Mouse (Mus musculus): ENCODE results near the gene A730071L15Rik.
A peak's percentile ranks its signal among the peaks of the same experiment; 100 is the strongest.

Gene A730071L15Rik

DNA sequence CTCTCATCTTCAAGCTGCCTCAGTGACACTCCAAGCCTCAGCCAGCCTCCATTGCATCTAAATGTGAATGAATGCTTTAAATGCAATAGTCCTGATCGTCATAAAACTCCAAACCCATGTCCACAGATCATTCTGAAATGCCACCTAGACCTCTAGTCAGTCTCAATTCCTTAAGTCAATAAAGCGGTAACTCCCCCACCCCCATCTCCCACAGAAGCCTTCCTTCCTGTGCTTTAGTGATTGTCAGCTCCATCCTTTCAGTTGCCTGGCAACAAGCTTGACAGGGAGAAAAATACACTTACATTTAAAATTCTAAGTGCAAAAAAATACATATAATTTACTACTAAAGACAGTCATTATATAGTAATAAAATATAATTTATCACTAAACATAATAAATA, 16.6 kb upstream of the A730071L15Rik start:
- DNase-seq (ENCODE audit: low spot score in 2 of 2): no peak

DNA sequence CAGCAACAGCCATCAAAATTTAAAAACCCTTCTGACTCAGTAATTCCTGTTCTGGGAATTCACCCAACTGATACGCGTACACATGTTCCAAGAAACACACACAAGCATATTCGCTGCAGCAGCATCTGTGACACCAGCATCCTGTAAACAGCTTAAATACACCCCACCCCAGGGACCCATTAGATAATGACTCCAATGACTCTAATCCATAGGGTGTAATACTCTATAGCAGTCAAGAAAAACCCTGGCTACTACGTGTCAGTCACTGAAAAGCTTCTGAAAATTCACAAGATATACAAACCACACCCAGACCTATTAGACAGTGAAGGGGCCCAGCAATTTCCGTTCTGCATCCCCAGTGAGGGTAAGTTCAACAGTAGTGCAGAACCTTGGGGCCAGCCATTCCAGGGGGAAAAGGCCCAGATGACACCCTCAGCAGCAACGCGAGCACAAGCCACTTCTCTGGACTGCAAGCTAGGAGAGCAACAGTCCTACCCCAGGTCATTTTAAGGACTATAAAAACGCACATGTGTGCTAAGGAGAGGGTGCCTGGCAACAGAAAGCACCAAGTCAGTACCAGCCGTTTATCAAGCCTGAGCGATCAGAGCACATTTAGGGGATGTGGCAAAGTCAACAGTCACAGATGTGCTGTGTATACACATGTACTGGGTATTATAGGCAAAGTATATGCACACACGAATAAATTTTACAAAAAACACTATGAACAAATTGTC, 15.5 kb upstream of the A730071L15Rik start:
- DNase-seq (ENCODE audit: low spot score in 2 of 2): no peak

DNA sequence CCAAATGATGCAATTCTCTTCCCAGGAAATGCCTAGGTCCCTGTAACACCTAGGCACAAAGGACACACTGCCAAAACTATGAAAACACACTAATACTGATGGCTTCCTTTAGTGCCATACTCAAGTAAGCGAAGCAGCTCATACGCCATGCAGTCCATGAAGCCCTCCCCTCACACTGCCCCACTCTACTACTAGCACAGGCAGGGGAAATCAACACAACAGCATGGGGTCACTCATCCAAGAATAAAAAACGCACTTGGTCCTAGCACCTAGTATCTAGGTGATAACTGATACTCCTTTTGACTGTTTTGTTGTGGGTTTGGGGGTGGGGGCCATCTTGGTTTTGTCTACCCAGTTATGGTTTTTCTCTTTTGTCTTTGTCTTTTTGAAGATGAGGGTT, 12.4 kb upstream of the A730071L15Rik start:
- no peak for DNase-seq (ENCODE audit: low spot score in 2 of 2)

DNA sequence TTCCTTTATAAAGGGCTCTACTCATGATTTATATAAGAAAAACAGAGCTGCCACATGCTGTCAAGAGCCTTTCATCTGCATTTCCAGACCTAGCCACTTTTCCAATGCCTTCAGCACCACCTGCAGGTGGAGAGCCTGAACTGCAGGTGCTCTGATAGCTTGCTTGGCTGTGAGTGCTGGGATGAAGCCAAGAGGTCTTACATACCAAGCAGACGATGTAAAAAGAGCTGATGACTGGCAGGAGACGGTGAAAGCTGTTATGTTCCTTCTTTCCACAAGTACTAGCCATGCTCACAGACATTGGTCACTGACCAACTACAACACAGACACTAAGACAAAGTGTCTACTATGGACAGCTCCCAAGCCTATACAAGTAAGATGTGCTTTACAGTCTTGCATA, 12.0 kb upstream of the A730071L15Rik start:
- peak; percentile 54 to 71 for DNase-seq (ENCODE audit: low spot score in 2 of 2)

DNA sequence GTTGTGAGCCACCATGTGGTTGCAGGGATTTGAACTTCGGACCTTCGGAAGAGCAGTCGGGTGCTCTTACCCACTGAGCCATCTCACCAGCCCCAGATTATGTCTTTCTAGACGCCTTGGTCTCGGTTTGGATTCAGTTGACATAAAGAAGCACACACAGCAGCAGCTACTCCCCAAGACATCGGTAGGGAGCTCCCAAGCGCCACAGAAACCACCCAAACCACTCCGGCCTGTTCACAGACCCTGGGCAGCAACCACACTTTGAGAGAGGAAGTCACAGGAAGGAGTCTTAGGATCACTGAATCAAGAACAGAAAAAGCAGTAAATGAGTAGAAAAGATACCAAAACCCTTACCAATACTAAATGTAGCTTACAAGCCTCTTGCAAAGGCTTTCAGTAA, 3.0 kb upstream of the A730071L15Rik start:
- DNase-seq (ENCODE audit: low spot score in 2 of 2): no peak

DNA sequence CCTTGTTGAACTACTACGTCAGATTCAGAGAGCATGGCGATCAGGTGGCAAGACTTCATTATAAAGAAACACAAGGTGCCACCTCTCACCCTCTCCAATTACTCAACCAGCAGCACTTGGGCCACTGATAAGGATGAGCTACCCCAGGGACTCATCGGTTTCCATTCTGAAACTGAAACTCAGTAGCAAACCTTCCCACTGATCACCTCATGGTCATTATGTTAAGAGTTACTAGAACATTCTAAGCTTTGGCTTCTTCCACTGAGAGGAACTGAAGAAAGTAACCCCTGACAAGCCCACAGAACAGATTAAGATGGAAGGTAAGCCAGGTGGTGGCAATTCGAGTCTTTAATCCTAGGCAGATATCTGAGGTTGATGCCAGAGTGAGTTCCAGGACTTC, 1.4 kb upstream of the A730071L15Rik start:
- no peak for DNase-seq (ENCODE audit: low spot score in 2 of 2)

DNA sequence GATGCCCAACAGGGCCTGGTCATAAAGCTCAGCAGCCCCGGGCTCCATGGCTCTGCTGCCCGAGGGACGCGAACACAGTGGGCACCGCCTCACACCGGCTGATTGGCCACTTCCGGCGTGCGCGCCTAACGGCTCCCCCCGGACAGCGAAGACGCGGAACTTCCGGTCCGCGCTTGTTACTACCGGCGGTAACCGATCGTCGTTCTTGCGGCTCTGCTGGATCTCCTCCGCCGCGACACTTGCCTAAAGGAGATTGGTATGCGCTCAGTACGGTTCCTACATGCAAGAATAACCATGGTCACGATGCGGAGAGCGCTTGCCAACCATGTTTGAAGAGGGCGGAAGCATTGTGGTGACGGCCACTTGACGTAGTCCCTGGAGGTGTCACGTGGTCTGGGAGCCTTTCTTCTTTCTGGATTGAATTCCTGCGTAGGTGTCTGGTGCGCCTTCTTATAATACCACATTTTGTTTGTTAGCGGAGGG, 299 bp downstream of the A730071L15Rik start, which contains the start of gene Nudcd3:
TSS of gene Nudcd3 (minus strand) at position 329 of the 483 bp plus-strand sequence.
- peak; percentile 75 to 84 for DNase-seq (ENCODE audit: low spot score in 2 of 2)

DNA sequence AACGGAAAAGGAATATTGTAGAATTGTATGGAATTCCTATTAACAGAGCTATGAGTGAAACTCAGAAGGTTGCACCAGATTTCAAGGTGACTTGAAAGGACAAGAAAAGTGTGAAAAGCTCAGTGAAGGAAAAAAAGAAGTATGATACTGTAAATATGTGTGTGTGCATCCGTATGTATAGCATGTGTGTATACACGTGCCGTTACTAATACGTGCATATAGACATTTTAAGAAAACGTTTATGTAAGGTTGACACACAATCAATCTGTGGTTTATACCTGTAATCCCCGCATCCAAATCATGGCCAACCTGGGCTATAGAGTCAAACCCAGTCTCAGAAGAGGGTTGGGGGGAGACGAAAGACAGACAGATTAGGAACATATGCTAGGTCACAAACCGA, 741 bp downstream of the A730071L15Rik start:
- DNase-seq (ENCODE audit: low spot score in 2 of 2): no peak

DNA sequence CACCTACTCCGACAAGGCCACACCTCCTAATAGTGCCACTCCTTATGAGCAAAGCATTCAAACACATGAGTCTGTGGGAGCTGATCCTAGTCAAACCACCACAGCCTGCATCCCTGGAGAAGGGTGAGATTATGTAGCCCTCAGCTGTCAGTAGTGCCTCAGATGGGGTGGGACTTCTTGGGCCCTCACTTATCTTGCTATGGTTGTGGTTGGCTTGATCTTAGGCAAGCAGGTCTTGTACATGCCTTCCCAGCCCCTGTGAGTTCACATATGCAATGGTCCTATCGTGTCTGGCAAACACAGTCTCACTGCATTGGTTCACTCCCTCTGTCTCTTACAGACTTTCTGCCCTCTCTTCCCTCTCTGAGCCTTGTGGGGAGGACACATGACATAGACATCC, 7.3 kb downstream of the A730071L15Rik start:
- no peak for DNase-seq (ENCODE audit: low spot score in 2 of 2)

DNA sequence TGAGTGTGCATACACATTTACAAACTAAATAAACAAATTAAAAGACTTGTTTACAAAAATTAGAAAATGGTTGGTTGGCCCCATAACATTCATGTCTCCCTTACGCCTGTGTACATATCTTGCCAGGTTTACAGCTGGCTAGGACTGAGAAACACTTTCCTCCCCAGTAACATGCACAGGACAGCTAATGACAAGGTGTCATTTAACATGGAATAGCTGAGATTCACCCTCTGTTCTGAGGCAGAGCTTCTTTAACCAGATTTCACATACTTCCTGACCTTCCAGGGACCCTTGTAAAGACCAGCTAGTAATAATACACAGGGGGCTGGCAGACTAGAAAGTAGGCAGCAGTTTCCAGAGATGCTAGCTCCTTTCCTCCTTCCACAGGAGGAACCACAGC, 8.3 kb downstream of the A730071L15Rik start:
- DNase-seq (ENCODE audit: low spot score in 2 of 2): no peak

DNA sequence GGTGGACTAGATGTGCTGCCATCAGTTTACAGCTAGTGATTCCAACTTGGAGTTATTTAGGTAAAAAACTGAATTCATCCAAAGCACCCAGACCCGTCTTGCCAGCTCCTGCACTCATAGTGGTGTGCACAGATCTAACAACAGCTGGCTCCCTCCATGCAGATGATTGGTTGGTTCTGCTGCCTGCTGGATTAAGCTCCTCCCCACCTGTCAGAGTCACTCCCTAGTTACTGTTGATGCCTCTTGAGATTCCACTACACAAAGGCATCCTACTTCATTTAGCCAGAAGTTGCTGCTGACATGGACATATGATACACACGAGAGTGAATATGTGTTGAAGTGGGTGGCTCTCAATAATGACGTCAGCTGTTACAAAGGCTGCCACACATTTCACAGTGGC, 17.0 kb downstream of the A730071L15Rik start:
- DNase-seq (ENCODE audit: low spot score in 2 of 2): no peak

DNA sequence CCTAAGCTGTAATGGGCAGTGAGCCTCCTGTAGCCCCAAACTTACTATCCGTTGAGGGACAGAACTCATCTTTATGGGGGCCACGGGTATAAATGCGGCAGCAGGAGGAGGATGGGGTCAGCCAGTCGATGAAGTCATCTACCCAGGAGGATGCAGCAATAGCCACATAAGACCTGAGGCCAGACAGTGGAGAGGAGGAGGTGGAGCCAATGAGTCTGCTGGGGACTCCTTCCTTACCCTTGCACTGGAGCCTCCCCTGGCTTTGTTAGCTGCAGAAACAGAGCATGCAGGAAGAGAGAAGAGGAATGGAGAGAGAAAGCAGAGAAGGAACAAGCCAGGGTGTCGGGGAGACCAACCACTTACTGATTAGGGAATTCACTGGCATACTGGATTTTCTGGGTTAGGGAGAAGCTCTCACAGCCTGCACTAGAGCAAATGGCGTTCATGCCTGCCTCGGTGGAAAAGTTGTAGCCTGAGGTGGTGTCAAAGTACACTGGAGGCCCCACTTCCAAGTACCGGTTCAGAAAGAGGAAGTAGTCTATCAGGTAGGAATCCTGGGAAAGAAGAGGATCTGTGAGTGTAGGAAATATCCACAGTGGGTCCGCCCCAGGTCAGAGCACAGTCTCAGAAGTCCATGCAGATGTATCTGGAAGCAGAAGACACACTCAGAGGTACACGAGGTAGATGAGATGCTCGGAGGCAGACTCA, 18.5 kb downstream of the A730071L15Rik start:
- no peak for DNase-seq (ENCODE audit: low spot score in 2 of 2)

DNA sequence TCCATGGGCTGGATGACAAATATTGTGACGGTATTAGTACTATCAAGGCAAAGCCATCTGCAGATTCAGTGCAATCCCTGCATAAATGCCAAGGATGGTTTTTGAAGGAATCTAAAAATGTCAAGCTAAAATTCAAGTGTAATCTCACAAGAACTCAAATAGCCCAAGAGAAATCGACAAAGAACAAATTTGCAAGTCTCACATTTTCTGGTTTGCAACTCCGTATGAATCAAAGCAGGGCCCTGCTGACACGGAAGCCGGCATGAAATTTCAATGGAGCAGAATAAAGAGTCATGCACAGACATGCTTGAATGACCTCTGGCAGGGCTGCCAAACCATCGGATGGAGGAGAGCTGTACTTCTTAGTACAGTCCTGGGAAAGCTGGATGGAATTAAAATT, 20.1 kb downstream of the A730071L15Rik start:
- no peak for DNase-seq (ENCODE audit: low spot score in 2 of 2)

DNA sequence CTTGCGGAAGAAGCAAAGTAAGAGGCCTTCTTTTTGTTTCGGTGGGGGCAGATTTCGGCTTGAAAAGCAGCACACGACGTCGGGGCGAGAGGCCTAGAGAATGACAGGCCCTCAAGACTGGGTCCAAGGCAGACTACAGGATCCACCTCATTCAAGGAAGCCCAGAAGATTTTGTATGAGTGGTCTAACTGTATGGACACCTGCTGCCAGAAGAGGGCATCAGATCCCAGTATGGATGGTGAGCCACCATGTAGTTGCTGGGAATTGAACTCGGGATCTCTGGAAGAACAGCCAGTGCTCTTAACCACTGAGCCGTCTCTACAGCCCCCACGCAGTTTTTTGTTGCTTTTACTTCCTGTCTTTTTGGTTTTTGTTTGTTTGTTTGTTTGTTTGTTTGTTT, 22.4 kb downstream of the A730071L15Rik start:
- no peak for DNase-seq (ENCODE audit: low spot score in 2 of 2)

DNA sequence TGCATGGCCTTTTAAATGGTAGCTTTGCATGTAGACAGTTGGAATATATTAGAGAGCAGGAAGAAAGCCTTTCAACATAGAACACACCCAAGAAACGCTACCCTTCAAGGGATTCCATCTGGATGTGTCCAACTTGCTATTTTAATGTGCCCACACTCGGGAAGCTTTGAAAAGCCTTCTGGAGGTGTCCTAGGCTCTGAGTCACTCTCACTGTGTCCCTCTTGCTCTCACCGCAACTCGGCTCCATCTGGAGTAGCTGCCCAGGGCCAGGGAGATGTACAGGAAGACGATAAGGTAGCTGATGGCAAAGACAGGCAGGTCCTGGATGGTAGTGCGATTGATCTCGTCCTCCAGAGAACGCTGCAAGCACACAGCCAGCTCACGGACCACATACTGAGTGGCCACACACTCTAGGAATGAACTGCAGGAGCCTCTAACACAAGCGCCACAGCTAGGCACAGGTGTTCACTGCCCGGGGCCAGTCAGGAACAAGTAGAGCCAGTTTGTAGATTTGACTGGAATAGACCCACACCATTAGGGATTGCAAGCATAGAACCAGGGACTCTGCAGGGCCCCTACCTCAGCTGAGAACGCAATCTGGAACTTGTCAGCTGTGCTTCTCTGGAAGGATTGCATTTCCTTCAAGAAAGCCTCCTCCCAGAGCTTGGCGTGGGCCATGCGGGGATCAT, 24.9 kb downstream of the A730071L15Rik start:
- no peak for DNase-seq (ENCODE audit: low spot score in 2 of 2)

DNA sequence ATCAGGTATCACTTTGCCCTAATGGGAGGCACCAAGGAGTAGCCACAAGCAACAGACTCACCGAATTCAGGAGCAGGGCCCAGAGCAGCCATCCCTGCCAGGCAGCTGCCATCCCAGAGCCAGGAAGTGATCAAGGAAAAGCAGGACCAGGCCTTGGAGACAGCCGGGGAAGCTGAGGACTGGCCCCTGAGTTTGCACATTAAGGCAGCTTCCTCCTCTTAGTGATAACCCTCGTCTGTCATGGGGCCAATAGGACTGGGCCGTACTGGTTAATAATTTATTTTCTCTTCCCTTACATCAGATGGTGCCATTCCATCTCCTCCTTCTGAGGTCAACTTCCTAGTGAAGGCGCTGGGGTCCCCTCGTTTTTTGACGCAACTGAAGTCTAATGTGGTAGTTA, 30.2 kb downstream of the A730071L15Rik start, which contains the start of gene Npc1l1:
TSS of gene Npc1l1 (minus strand) at position 132 of the 400 bp plus-strand sequence.
- DNase-seq (ENCODE audit: low spot score in 2 of 2): no peak

DNA sequence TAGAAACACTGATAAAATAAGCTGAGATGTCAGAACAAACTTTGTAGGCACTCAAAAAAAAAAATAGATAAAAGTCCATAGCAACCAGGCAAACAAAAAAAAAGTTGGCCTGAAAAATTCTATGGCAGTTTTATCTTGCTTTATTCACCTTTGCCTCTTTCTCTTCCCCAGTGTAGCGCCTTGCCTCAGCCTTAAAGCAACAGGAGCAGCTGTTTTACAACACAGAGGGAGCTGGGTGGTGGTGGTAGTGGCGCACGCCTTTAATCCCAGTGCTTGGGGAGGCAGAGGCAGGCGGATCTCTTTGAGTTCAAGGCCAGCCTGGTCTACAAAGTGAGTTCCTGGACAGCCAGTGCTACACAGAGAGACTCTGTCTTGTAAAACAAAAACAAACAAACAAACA, 33.2 kb downstream of the A730071L15Rik start:
- no peak for DNase-seq (ENCODE audit: low spot score in 2 of 2)

DNA sequence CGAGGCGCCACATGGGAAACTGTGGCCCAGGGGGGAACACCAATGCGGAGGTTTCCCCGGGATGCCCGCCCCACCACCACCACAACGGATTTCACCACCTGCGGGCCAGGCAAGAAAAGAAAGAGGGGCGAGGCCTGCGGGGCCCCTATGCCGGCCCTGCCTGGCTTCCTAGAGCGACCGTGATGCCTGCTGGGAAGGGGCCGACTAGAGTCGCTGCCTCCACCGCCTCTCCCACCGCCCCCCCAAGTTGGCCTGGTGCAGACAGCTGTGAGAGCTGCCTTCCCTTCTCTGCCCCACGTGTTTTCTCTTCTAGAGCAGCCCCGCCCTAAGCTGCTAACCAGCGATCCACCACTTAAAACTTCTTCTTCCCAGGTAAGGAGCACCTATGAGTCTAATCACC, 44.9 kb downstream of the A730071L15Rik start:
- DNase-seq (ENCODE audit: low spot score in 2 of 2): no peak

Measured in spleen, postnatal 14 days (tissue).